Mouse (Mus musculus) embryonic fibroblast, embryonic 13.5 days (primary cell): ENCODE data around the gene Eppin. TPM values are rescaled to one million over a fixed set of nuclear protein-coding genes. Genes with fewer than 3 reads are reported as not detected.
"Not testable (repeated sequence)": the region's sequence is repeated elsewhere in the genome, so short reads cannot be mapped to it uniquely, and the experiment has no call there.

Experiments used
- H3K27ac ChIP-seq: 2 replicates; pipeline ENCODE4 v1.5.1; 2012; ENCODE audit warnings: low read length, control low read depth, inconsistent platforms; ENCODE audit not compliant: insufficient read depth
- H3K4me1 ChIP-seq: 2 replicates; pipeline ENCODE4 v1.6.1; 2011; ENCODE audit warnings: low read length; ENCODE audit not compliant: control insufficient read depth, insufficient read depth
- H3K4me3 ChIP-seq: 2 replicates; pipeline ENCODE4 v1.5.1; 2011; ENCODE audit warnings: mild to moderate bottlenecking, control low read depth, low read length; ENCODE audit not compliant: insufficient read depth
- CTCF ChIP-seq: IDR thresholded peaks from 2 replicates; pipeline ENCODE4 v1.5.1; 2011; ENCODE audit warnings: mild to moderate bottlenecking, control low read depth, low read length, moderate library complexity, borderline replicate concordance; ENCODE audit not compliant: insufficient read depth
- POLR2A ChIP-seq: IDR thresholded peaks from 2 replicates; pipeline ENCODE4 v1.6.1; 2011; ENCODE audit warnings: low read depth, mild to moderate bottlenecking, control low read depth, low read length, moderate library complexity
- polyA plus RNA-seq: library from polyadenylated mRNA; stranded (reverse); fragments of >200 nt; gene quantifications from 2 replicates; pipeline ENCODE4 v1.2.4, GENCODE M21; 2011; ENCODE audit warnings: low read depth; ENCODE audit not compliant: missing spikeins, insufficient read length

The Eppin gene
- not detected in 2 replicates for polyA plus RNA-seq

DNA sequence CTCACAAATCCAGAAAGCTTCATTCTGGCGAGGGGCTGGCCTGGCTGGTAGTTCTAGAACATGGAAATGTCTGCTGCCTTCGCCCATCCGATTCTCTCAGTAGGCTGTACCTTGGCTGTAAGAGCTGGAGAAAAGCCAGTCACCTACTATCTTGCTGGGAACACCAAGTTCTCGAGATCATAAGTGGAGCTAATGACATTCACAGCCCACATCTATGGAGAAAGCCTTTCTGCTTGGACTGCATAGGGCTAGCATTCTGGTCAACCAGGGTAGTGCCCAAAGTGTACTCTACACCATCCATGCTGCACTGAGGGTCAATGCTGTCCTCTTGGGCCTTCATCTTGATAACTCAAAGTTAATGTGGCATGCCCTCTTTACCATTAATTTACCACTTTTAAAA lies at the start of gene Eppin:
Gene Eppin (minus strand): TSS at position 101 of the 400 bp plus-strand sequence.
- no peak within 1 kb of the TSS for H3K27ac ChIP-seq
- TF ChIP-seq POLR2A = no peak
- TF ChIP-seq CTCF = no peak

GRCm38 (mm10) chr2:164641881-164642673 lies 48.7 kb upstream of the Eppin start:
- Histone ChIP-seq H3K4me1 (no peaks in the 10 kb centered on the region), H3K4me3 (no peak overlapping the region), H3K27ac (no peak overlapping the region)
- TF ChIP-seq CTCF = no peak
- TF ChIP-seq POLR2A = no peak

More for the DNA sequence above, at the start of gene Eppin:
- H3K4me1 ChIP-seq = no peaks in the 10 kb centered on the region
- H3K4me3 ChIP-seq = no peak within 1 kb of the TSS

- Histone ChIP-seq H3K4me3 (no peak overlapping the region), H3K27ac (no peak overlapping the region), H3K4me1 (no peaks in the 10 kb centered on the region)
- TF ChIP-seq POLR2A (no peak), CTCF (no peak)
These were observed 47.7 kb upstream of the Eppin start for GRCm38 (mm10) chr2:164641129-164641528.

DNA sequence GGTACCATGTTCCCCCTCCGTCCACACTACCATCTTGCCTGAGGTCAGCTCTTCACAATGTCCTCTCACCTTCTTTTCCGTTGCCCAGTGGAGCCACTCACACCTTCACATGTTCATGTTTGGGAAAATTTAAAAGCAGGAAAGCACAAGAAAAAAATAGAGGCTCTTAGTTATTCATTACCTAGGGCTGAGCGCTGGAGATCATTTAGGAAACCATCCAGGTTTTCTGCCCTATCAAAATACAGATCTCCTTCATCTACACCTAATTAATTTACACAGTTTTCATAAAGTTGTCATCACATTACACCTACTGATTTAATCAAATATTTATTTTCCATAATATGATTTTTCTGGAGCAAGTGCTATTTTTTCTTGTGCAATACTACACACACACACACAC lies 45.3 kb upstream of the Eppin start, which contains the start of gene Wfdc16:
Gene Wfdc16 (minus strand): TSS at position 101 of the 400 bp plus-strand sequence.
- TF ChIP-seq CTCF (no peak), POLR2A (no peak)

GRCm38 (mm10) chr2:164635266-164635665 lies 41.9 kb upstream of the Eppin start:
- no peak for TF ChIP-seq CTCF
- no peak for TF ChIP-seq POLR2A
- Histone ChIP-seq H3K27ac (no peak overlapping the region), H3K4me3 (no peak overlapping the region), H3K4me1 (no peaks in the 10 kb centered on the region)

More for the DNA sequence above, 45.3 kb upstream of the Eppin start, which contains the start of gene Wfdc16:
- Histone ChIP-seq H3K4me1 (no peaks in the 10 kb centered on the region), H3K27ac (no peak within 1 kb of the TSS), H3K4me3 (no peak within 1 kb of the TSS)

DNA sequence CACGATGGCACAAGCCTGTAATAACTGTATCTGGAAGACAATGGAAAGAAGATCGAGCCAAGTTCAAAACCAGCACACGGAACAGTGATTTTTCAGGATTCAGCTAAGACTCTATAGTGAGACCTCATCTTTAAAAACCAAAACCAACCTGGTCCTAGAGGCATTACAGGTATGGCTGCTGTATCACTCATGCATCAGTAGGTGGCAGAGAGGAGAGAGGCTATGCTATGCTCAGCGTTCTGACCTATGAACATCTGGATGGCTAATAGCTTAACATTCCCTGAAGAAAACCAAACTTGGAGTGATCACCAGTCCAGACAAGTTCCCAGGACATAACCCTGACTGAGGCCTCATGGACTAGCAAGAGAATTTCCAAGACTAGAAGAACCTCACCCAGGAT lies 28.4 kb upstream of the Eppin start:
- H3K4me1 ChIP-seq = no peaks in the 10 kb centered on the region
- H3K4me3 ChIP-seq = no peak overlapping the region
- TF ChIP-seq CTCF (no peak), POLR2A (no peak)
- no peak overlapping the region for H3K27ac ChIP-seq

- Histone ChIP-seq H3K4me3 (no peak overlapping the region), H3K4me1 (no peaks in the 10 kb centered on the region), H3K27ac (no peak overlapping the region)
- TF ChIP-seq CTCF (no peak), POLR2A (no peak)
These were observed 25.7 kb upstream of the Eppin start for GRCm38 (mm10) chr2:164619050-164619449.

- Histone ChIP-seq H3K27ac (no peak overlapping the region), H3K4me3 (no peak overlapping the region), H3K4me1 (peaks cover 9% of the 10 kb centered on the region; the same call in 1 of the 2 replicates)
- TF ChIP-seq POLR2A = no peak
- no peak for TF ChIP-seq CTCF
These were observed 22.0 kb upstream of the Eppin start for GRCm38 (mm10) chr2:164615386-164615785.

DNA sequence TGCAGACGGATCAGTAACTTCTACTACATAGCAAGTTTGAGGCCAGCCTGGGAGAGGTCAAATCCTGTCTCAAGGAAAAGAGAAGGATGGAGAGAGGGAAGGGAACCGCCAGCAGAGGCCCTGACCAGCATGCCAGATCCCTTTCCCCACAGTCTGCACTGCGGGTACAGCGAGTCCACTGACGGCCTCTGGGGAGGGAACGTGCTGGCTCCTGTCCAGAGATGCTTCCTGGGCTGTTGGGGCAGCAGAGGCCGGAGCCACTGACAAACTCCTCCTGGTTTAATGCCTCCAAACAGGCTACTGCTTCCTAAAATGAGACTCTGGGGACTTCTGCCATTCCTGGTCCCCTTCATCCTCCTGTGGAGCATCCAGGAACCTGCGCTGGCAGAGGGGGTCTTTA lies 20.1 kb upstream of the Eppin start, which contains the start of the genes Wfdc6b and Wfdc8:
Gene Wfdc6b (plus strand): TSS at position 52 of the 400 bp plus-strand sequence.
Gene Wfdc8 (minus strand): TSS at position 156 of the 400 bp plus-strand sequence.
- H3K4me3 ChIP-seq, H3K27ac ChIP-seq: not testable (repeated sequence)
- H3K4me1 ChIP-seq = peaks cover 11% of the 10 kb centered on the region; the same call in 1 of the 2 replicates

DNA sequence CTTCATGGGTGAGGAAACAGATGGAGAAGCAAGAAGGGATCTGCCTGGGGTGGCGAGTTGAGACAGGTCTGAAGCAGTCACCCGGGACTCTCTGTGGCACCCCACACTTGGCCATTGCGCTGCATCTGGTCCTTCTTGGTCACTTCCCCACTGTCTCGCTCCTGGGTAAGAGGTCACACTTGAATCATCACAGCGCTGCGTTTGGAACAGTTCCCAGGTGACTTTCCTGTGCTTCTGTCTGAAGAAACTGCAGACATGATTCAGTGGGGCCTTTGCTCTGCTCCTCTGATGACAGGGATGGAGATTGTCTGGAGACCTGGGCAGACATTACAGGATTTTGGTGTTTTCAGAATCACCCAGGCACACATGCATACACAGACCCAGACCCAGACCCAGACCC lies 15.4 kb upstream of the Eppin start:
- H3K4me3 ChIP-seq = no peak overlapping the region
- peaks cover 15% of the 10 kb centered on the region for H3K4me1 ChIP-seq
- TF ChIP-seq CTCF = no peak
- TF ChIP-seq POLR2A = no peak
- H3K27ac ChIP-seq = no peak overlapping the region

DNA sequence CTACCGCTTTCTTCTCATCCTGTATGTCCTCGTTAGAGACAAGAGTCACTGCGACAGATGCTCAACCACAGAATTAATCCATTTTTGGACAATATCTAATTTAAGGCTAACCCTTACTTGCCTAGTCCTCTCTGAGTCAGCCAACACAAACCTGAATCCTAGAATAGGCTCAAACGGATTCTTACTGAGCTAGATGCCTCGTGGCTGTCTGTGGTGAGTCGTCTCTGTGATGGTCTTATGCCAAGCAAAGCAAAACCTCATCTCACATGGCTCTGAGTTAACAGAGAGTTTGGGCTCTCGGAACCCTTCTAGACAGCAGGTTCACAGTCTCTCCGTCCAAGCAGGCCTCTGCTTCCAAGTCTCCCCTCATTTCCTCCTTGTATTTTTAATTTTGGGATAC lies 11.0 kb upstream of the Eppin start:
- Histone ChIP-seq H3K4me3 (no peak overlapping the region), H3K27ac (peak overlapping the region; percentile 53; the same call in 1 of the 2 replicates), H3K4me1 (peaks cover 5% of the 10 kb centered on the region)
- TF ChIP-seq POLR2A = no peak
- no peak for TF ChIP-seq CTCF
